Mouse (Mus musculus): ENCODE results near the gene Eng. TPM values are rescaled to one million over a fixed set of nuclear protein-coding genes. Genes with fewer than 3 reads are reported as not detected.

Eng gene
- total RNA-seq, 1 experiment, result 18.3 TPM

DNA sequence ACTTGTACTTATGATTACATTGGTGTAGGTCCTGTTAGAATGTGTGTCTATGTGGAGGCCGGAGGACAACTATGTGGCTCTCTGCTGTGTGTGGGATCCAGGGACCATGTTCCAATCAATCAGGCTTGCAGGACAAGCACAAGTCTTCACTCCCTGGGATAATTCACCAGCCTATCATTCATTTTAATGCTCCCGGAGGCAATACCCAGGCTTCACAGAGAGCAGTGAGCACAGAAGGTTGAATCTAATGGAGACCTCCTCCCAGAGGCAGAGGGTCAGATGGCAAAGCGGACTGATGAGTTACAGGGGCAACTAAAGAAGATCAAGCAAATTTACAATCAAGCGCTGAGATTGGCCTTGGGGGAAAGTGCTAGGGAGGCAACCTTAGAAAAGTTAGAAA, 83.2 kb downstream of the Eng start:
- in situ Hi-C loops (cut with MboI; ENCODE audit: low sequenced_read_pairs in 2 of 2, unreplicated experiment in 2 of 2), result no loop called here
- TF ChIP-seq ZNF384 (IDR thresholded peaks at IDR 0.05; ENCODE audit: low read depth, low read length) (no peak), ZC3H11A (IDR thresholded peaks at IDR 0.05; ENCODE audit: borderline replicate concordance, low read depth, low read length) (no peak), CHD2 (IDR thresholded peaks at IDR 0.05; ENCODE audit: low read depth, low read length) (no peak), HCFC1 (IDR thresholded peaks at IDR 0.05; ENCODE audit: borderline replicate concordance, insufficient read depth, low read length) (no peak), MAFK (IDR thresholded peaks at IDR 0.05; ENCODE audit: insufficient read depth, low read depth, low read length) (no peak)
- Histone ChIP-seq H3K27ac (ENCODE audit: insufficient read depth, low read depth, low read length, poor library complexity, severe bottlenecking) (no peak overlapping the region), H3K36me3 (ENCODE audit: control insufficient read depth, insufficient read depth, low read length, poor library complexity, severe bottlenecking) (no peaks in the 10 kb centered on the region), H3K9ac (ENCODE audit: insufficient read depth, low read depth, low read length, poor library complexity, severe bottlenecking) (no peak overlapping the region), H3K9me3 (ENCODE audit: control insufficient read depth, insufficient read depth, low read depth, low read length) (no peaks in the 10 kb centered on the region), H3K4me3 (ENCODE audit: insufficient read depth in 1 of 2, low read depth in 1 of 2, low read length in 2 of 2, poor library complexity in 1 of 2, severe bottlenecking in 1 of 2) (no peak overlapping the region), H3K4me1 (ENCODE audit: control insufficient read depth in 2 of 2, insufficient read depth in 2 of 2, low read length in 2 of 2, poor library complexity in 1 of 2) (peaks cover 2 to 5% of the 10 kb centered on the region in 2 experiments; a peak in 2 of 4 replicates)
- DNase-seq (ENCODE audit: low read depth, low spot score), result no peak

DNA sequence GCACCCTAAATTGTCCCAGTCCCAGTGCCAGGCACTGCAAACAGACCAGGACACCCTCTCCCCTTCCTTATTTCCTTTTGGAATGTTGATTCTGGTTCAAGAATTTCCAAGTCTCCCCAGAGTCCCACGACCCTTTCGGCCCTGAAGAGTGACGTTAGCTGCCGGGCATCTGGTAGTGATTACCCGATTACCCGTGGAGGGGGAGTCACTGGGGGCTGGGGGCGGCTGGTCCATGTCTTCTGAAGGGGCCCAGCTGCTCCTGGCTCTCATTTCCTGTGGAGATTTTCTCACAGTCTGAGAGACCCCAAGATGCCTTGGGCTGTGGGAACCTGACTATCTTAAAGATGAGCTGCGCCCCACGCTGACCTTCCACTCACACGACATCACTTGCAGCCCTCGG, 84.5 kb downstream of the Eng start:
- Histone ChIP-seq H3K36me3 (ENCODE audit: control insufficient read depth, insufficient read depth, low read length, poor library complexity, severe bottlenecking) (no peaks in the 10 kb centered on the region), H3K9me3 (ENCODE audit: control insufficient read depth, insufficient read depth, low read depth, low read length) (no peaks in the 10 kb centered on the region), H3K4me3 (ENCODE audit: insufficient read depth in 1 of 2, low read depth in 1 of 2, low read length in 2 of 2, poor library complexity in 1 of 2, severe bottlenecking in 1 of 2) (no peak overlapping the region), H3K4me1 (ENCODE audit: control insufficient read depth in 2 of 2, insufficient read depth in 2 of 2, low read length in 2 of 2, poor library complexity in 1 of 2) (peaks cover 2 to 5% of the 10 kb centered on the region in 2 experiments; a peak in 2 of 4 replicates), H3K27ac (ENCODE audit: insufficient read depth, low read depth, low read length, poor library complexity, severe bottlenecking) (no peak overlapping the region), H3K9ac (ENCODE audit: insufficient read depth, low read depth, low read length, poor library complexity, severe bottlenecking) (no peak overlapping the region)
- in situ Hi-C loops (cut with MboI; ENCODE audit: low sequenced_read_pairs in 2 of 2, unreplicated experiment in 2 of 2), result no loop called here
- TF ChIP-seq MAFK (IDR thresholded peaks at IDR 0.05; ENCODE audit: insufficient read depth, low read depth, low read length) (no peak), CHD2 (IDR thresholded peaks at IDR 0.05; ENCODE audit: low read depth, low read length) (no peak), HCFC1 (IDR thresholded peaks at IDR 0.05; ENCODE audit: borderline replicate concordance, insufficient read depth, low read length) (no peak), ZNF384 (IDR thresholded peaks at IDR 0.05; ENCODE audit: low read depth, low read length) (no peak), ZC3H11A (IDR thresholded peaks at IDR 0.05; ENCODE audit: borderline replicate concordance, low read depth, low read length) (no peak)
- DNase-seq (ENCODE audit: low read depth, low spot score), result no peak

DNA sequence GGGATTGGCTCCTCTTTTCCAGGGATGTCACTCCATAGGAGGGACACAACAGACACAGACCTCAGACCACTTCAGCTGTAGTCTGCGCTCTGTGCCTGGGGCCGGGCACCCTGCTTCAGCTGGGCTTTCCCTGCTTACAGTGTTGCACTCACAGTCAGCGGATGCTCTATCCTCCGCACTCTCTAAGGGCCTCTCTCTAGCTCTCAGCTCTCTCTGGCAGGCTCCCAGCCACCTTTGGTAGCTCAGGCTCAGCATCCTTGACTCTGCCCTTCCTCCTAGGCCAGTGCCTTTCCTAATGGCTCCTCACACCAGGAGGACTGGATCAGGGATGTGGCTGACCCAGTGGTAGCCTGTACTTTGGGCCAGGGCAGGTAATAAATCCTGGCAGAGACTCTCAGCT, 85.5 kb downstream of the Eng start:
- H3K9ac ChIP-seq (ENCODE audit: insufficient read depth, low read depth, low read length, poor library complexity, severe bottlenecking), result no peak overlapping the region
- DNase-seq (ENCODE audit: low read depth, low spot score), result no peak

More for the DNA sequence above, 85.5 kb downstream of the Eng start:
- Histone ChIP-seq H3K4me3 (ENCODE audit: insufficient read depth in 1 of 2, low read depth in 1 of 2, low read length in 2 of 2, poor library complexity in 1 of 2, severe bottlenecking in 1 of 2) (no peak overlapping the region), H3K36me3 (ENCODE audit: control insufficient read depth, insufficient read depth, low read length, poor library complexity, severe bottlenecking) (no peaks in the 10 kb centered on the region), H3K27ac (ENCODE audit: insufficient read depth, low read depth, low read length, poor library complexity, severe bottlenecking) (no peak overlapping the region), H3K4me1 (ENCODE audit: control insufficient read depth in 2 of 2, insufficient read depth in 2 of 2, low read length in 2 of 2, poor library complexity in 1 of 2) (peaks cover 2 to 5% of the 10 kb centered on the region in 2 experiments; a peak in 2 of 4 replicates), H3K9me3 (ENCODE audit: control insufficient read depth, insufficient read depth, low read depth, low read length) (no peaks in the 10 kb centered on the region)
- TF ChIP-seq ZC3H11A (IDR thresholded peaks at IDR 0.05; ENCODE audit: borderline replicate concordance, low read depth, low read length) (no peak), ZNF384 (IDR thresholded peaks at IDR 0.05; ENCODE audit: low read depth, low read length) (no peak), CHD2 (IDR thresholded peaks at IDR 0.05; ENCODE audit: low read depth, low read length) (no peak), MAFK (IDR thresholded peaks at IDR 0.05; ENCODE audit: insufficient read depth, low read depth, low read length) (no peak), HCFC1 (IDR thresholded peaks at IDR 0.05; ENCODE audit: borderline replicate concordance, insufficient read depth, low read length) (no peak)
- in situ Hi-C loops (cut with MboI; ENCODE audit: low sequenced_read_pairs in 2 of 2, unreplicated experiment in 2 of 2), result no loop called here

Other genes with a start within 250 kb of the Eng start
- 2.1 and 2.5 TPM in 2 replicates for gene Naif1, start 196.1 kb upstream of the Eng start, total RNA-seq (2012; rRNA removed)
- gene Slc25a25, start 195.2 kb upstream of the Eng start, total RNA-seq (2012; rRNA removed), result 22.1 and 23.4 TPM in 2 replicates
- gene Fam102a, start 111.3 kb upstream of the Eng start, total RNA-seq (2012; rRNA removed), result 11.6 TPM in 2 replicates
- gene Dpm2, start 75.7 kb upstream of the Eng start, total RNA-seq (2012; rRNA removed), result 38.0 and 44.1 TPM in 2 replicates
- gene Pip5kl1, start 71.8 kb upstream of the Eng start, total RNA-seq (2012; rRNA removed), result 3.5 and 5.0 TPM in 2 replicates
- 0.37 and 0.71 TPM in 2 replicates for gene 9430097D07Rik, start 70.9 kb upstream of the Eng start, total RNA-seq (2012; rRNA removed)
- gene St6galnac4, start 59.5 kb upstream of the Eng start, total RNA-seq (2012; rRNA removed), result 9.4 and 14.8 TPM in 2 replicates
- 18.0 and 27.2 TPM in 2 replicates for gene St6galnac6, start 46.9 kb upstream of the Eng start, total RNA-seq (2012; rRNA removed)
- 77.4 and 90.8 TPM in 2 replicates for gene Ak1, start 24.8 kb upstream of the Eng start, total RNA-seq (2012; rRNA removed)
- gene Fpgs, start 57.5 kb downstream of the Eng start, total RNA-seq (2012; rRNA removed), result 61.2 and 84.6 TPM in 2 replicates
- gene Cdk9, start 66.5 kb downstream of the Eng start, total RNA-seq (2012; rRNA removed), result 68.0 and 72.4 TPM in 2 replicates
- 1.7 and 1.8 TPM in 2 replicates for gene Sh2d3c, start 74.5 kb downstream of the Eng start, total RNA-seq (2012; rRNA removed)
- not detected in 2 replicates for gene 6330409D20Rik, start 94.4 kb downstream of the Eng start, total RNA-seq (2012; rRNA removed)
- gene Tor2a, start 110.6 kb downstream of the Eng start, total RNA-seq (2012; rRNA removed), result 75.9 and 124 TPM in 2 replicates
- gene Ttc16, start 129.0 kb downstream of the Eng start, total RNA-seq (2012; rRNA removed), result 0.94 and 2.2 TPM in 2 replicates
- 14.9 and 20.9 TPM in 2 replicates for gene Ptrh1, start 129.2 kb downstream of the Eng start, total RNA-seq (2012; rRNA removed)
- gene Cfap157, start 137.8 kb downstream of the Eng start, total RNA-seq (2012; rRNA removed), result 0.32 TPM in 1 of 2 replicates, not detected in the other
- gene Stxbp1, start 200.7 kb downstream of the Eng start, total RNA-seq (2012; rRNA removed), result 4.0 and 6.6 TPM in 2 replicates
- gene Fam129b, start 229.5 kb downstream of the Eng start, total RNA-seq (2012; rRNA removed), result 65.3 and 90.0 TPM in 2 replicates

Data from ES-E14 (cell line).